Mouse (Mus musculus) c-Kit-negative CD71-positive TER-119-positive erythroid progenitor cells, embryonic 14.5 days (primary cell): ENCODE measurements around the gene Cnn1.
"Not testable (repeated sequence)": the region's sequence is repeated elsewhere in the genome, so short reads cannot be mapped to it uniquely, and the experiment has no call there.

Experiments
- DNase-seq: peaks from one replicate; pipeline ENCODE4 v3.0.0-alpha.2; 2013; ENCODE audit warnings: low read depth, low spot score

Cnn1 gene

GRCm38 (mm10) chr9:22125246-22126027 is 26.4 kb downstream of the Cnn1 start:
- DNase-seq: no peak

GRCm38 (mm10) chr9:22131226-22131981 is 32.4 kb downstream of the Cnn1 start:
- no peak for DNase-seq

- no peak for DNase-seq
Observed at GRCm38 (mm10) chr9:22132220-22132619, 33.2 kb downstream of the Cnn1 start.

- DNase-seq: no peak
Observed at GRCm38 (mm10) chr9:22134246-22134890, 35.4 kb downstream of the Cnn1 start.

GRCm38 (mm10) chr9:22134988-22135643 is 36.1 kb downstream of the Cnn1 start:
- DNase-seq: no peak

- peak; percentile 74 for DNase-seq
Observed at GRCm38 (mm10) chr9:22135644-22136390, 36.8 kb downstream of the Cnn1 start, which contains the start of gene Acp5. Gene Acp5 (minus strand): TSS chr9:22135711.

- DNase-seq: no peak
Observed at GRCm38 (mm10) chr9:22136765-22137547, 37.9 kb downstream of the Cnn1 start.

- DNase-seq: no peak
Observed at GRCm38 (mm10) chr9:22138480-22138879, 39.5 kb downstream of the Cnn1 start.

- DNase-seq: no peak
Observed at GRCm38 (mm10) chr9:22139746-22140145, 40.7 kb downstream of the Cnn1 start.

GRCm38 (mm10) chr9:22143108-22144037 is 44.4 kb downstream of the Cnn1 start:
- DNase-seq: peak; percentile 80

GRCm38 (mm10) chr9:22144304-22144965 is 45.4 kb downstream of the Cnn1 start:
- no peak for DNase-seq

GRCm38 (mm10) chr9:22149426-22150248 is 50.6 kb downstream of the Cnn1 start:
- DNase-seq: no peak

- not testable (repeated sequence) for DNase-seq
Observed at GRCm38 (mm10) chr9:22150249-22150693, 51.3 kb downstream of the Cnn1 start.

GRCm38 (mm10) chr9:22150946-22151345 is 51.9 kb downstream of the Cnn1 start:
- DNase-seq: no peak

- DNase-seq: no peak
Observed at GRCm38 (mm10) chr9:22153810-22154209, 54.8 kb downstream of the Cnn1 start.

- DNase-seq: no peak
Observed at GRCm38 (mm10) chr9:22155614-22156013, 56.6 kb downstream of the Cnn1 start.

GRCm38 (mm10) chr9:22156497-22157245 is 57.7 kb downstream of the Cnn1 start, which contains the start of gene Pigyl:
Gene Pigyl (plus strand): TSS chr9:22156846.
- peak; percentile 99 for DNase-seq
